Mouse (Mus musculus): ENCODE results near the gene Vars2. TPM values are rescaled to one million over a fixed set of nuclear protein-coding genes. Genes with fewer than 3 reads are reported as not detected.

The Vars2 gene
- polyA plus RNA-seq, 1 experiment from 2014 or later, result 14.9 TPM

- Histone ChIP-seq H3K9ac (no peak overlapping the region), H3K27me3 (replicated peaks) (no peaks in the 10 kb centered on the region), H3K36me3 (peaks cover 93% of the 10 kb centered on the region), H3K9me3 (no peaks in the 10 kb centered on the region), H3K4me2 (replicated peaks) (no peak overlapping the region), H3K27ac (no peak overlapping the region), H3K4me3 (no peak overlapping the region), H3K4me1 (no peaks in the 10 kb centered on the region)
- no peak for ATAC-seq (ENCODE audit: low FRiP score, low read depth)
- 89% methylated on average over 18 of the region's 18 CpGs for WGBS
These were observed 22.7 kb upstream of the Vars2 start for GRCm38 (mm10) chr17:35689936-35690645.

GRCm38 (mm10) chr17:35688347-35689175 lies 21.2 kb upstream of the Vars2 start:
- 89% methylated on average over 25 of the region's 25 CpGs for WGBS

GRCm38 (mm10) chr17:35685061-35685460 lies 17.7 kb upstream of the Vars2 start:
- Histone ChIP-seq H3K9ac (no peak overlapping the region), H3K9me3 (no peaks in the 10 kb centered on the region), H3K27ac (no peak overlapping the region), H3K4me2 (replicated peaks) (no peak overlapping the region), H3K36me3 (peaks cover 97% of the 10 kb centered on the region), H3K4me3 (no peak overlapping the region), H3K27me3 (replicated peaks) (no peaks in the 10 kb centered on the region), H3K4me1 (no peaks in the 10 kb centered on the region)
- 70% methylated on average over 9 of the region's 9 CpGs for WGBS
- ATAC-seq (ENCODE audit: low FRiP score, low read depth), result no peak

More at GRCm38 (mm10) chr17:35688347-35689175, 21.2 kb upstream of the Vars2 start:
- Histone ChIP-seq H3K27ac (no peak overlapping the region), H3K36me3 (peaks cover 100% of the 10 kb centered on the region), H3K9ac (no peak overlapping the region), H3K9me3 (no peaks in the 10 kb centered on the region), H3K4me1 (no peaks in the 10 kb centered on the region), H3K27me3 (replicated peaks) (no peaks in the 10 kb centered on the region), H3K4me2 (replicated peaks) (no peak overlapping the region), H3K4me3 (no peak overlapping the region)
- no peak for ATAC-seq (ENCODE audit: low FRiP score, low read depth)

- Histone ChIP-seq H3K27me3 (replicated peaks) (no peaks in the 10 kb centered on the region), H3K9me3 (no peaks in the 10 kb centered on the region), H3K4me2 (replicated peaks) (no peak overlapping the region), H3K4me3 (no peak overlapping the region), H3K36me3 (peaks cover 75% of the 10 kb centered on the region), H3K27ac (no peak overlapping the region), H3K9ac (no peak overlapping the region), H3K4me1 (no peaks in the 10 kb centered on the region)
- no peak for ATAC-seq (ENCODE audit: low FRiP score, low read depth)
- 91% methylated on average over 13 of the region's 13 CpGs for WGBS
These were observed 14.6 kb upstream of the Vars2 start for GRCm38 (mm10) chr17:35681986-35682385.

GRCm38 (mm10) chr17:35680591-35680990 lies 13.2 kb upstream of the Vars2 start:
- Histone ChIP-seq H3K4me3 (no peak overlapping the region), H3K4me1 (no peaks in the 10 kb centered on the region), H3K27me3 (replicated peaks) (no peaks in the 10 kb centered on the region), H3K4me2 (replicated peaks) (no peak overlapping the region), H3K9ac (no peak overlapping the region), H3K36me3 (peaks cover 61% of the 10 kb centered on the region), H3K27ac (no peak overlapping the region), H3K9me3 (no peaks in the 10 kb centered on the region)
- ATAC-seq (ENCODE audit: low FRiP score, low read depth), result no peak
- 41% methylated on average over 6 of the region's 6 CpGs for WGBS

GRCm38 (mm10) chr17:35673416-35674035 lies 6.1 kb upstream of the Vars2 start, which contains the start of gene Gtf2h4:
TSS of gene Gtf2h4 (minus strand) at chr17:35673739.
- H3K27ac ChIP-seq, result no peak within 1 kb of the TSS
- peak; percentile 94 for ATAC-seq (ENCODE audit: low FRiP score, low read depth)

GRCm38 (mm10) chr17:35672527-35672926 lies 5.1 kb upstream of the Vars2 start:
- ATAC-seq (ENCODE audit: low FRiP score, low read depth), result no peak
- Histone ChIP-seq H3K9ac (no peak overlapping the region), H3K4me3 (0 out of 2 replicates have a peak overlapping the region, but pooled peaks have one; percentile 65), H3K36me3 (peaks cover 10% of the 10 kb centered on the region), H3K27me3 (replicated peaks) (no peaks in the 10 kb centered on the region), H3K27ac (no peak overlapping the region), H3K4me1 (peaks cover 12% of the 10 kb centered on the region), H3K4me2 (replicated peaks) (peak overlapping the region; percentile 83), H3K9me3 (no peaks in the 10 kb centered on the region)
- 88% methylated on average over 6 of the region's 6 CpGs for WGBS

More at GRCm38 (mm10) chr17:35673416-35674035, 6.1 kb upstream of the Vars2 start, which contains the start of gene Gtf2h4:
- H3K4me1 ChIP-seq, result peaks cover 6% of the 10 kb centered on the region; the same call in 1 of the 2 replicates
- H3K4me3 ChIP-seq, result peak within 1 kb of the TSS; percentile 65
- peak within 1 kb of the TSS; percentile 83 for H3K4me2 ChIP-seq (replicated peaks)
- no peaks in the 10 kb centered on the region for H3K27me3 ChIP-seq (replicated peaks)
- peaks cover 10% of the 10 kb centered on the region for H3K36me3 ChIP-seq
- 2% methylated on average over 23 of the region's 23 CpGs for WGBS
- no peaks in the 10 kb centered on the region for H3K9me3 ChIP-seq
- H3K9ac ChIP-seq, result peak within 1 kb of the TSS; percentile 76

GRCm38 (mm10) chr17:35671846-35672245 lies 4.5 kb upstream of the Vars2 start:
- no peak overlapping the region for H3K9ac ChIP-seq
- H3K36me3 ChIP-seq, result peaks cover 10% of the 10 kb centered on the region
- no peak overlapping the region for H3K27ac ChIP-seq
- no peaks in the 10 kb centered on the region for H3K9me3 ChIP-seq
- H3K4me3 ChIP-seq, result no peak overlapping the region
- no peaks in the 10 kb centered on the region for H3K27me3 ChIP-seq (replicated peaks)
- H3K4me2 ChIP-seq (replicated peaks), result no peak overlapping the region
- no peak for ATAC-seq (ENCODE audit: low FRiP score, low read depth)
- peaks cover 13% of the 10 kb centered on the region for H3K4me1 ChIP-seq
- WGBS, result 91% methylated on average over 6 of the region's 6 CpGs

- ATAC-seq (ENCODE audit: low FRiP score, low read depth), result no peak
- H3K4me3 ChIP-seq, result no peak overlapping the region
- H3K4me2 ChIP-seq (replicated peaks), result no peak overlapping the region
- no peaks in the 10 kb centered on the region for H3K9me3 ChIP-seq
- peaks cover 10% of the 10 kb centered on the region for H3K36me3 ChIP-seq
- 91% methylated on average over 9 of the region's 9 CpGs for WGBS
- no peaks in the 10 kb centered on the region for H3K27me3 ChIP-seq (replicated peaks)
- no peak overlapping the region for H3K9ac ChIP-seq
- H3K27ac ChIP-seq, result no peak overlapping the region
- peaks cover 26% of the 10 kb centered on the region for H3K4me1 ChIP-seq
These were observed 2.3 kb upstream of the Vars2 start for GRCm38 (mm10) chr17:35669731-35670130.

- Histone ChIP-seq H3K4me3 (peak overlapping the region; percentile 73), H3K4me1 (peaks cover 20% of the 10 kb centered on the region), H3K9me3 (no peaks in the 10 kb centered on the region), H3K4me2 (replicated peaks) (peak overlapping the region; percentile 89), H3K27ac (0 out of 2 replicates have a peak overlapping the region, but pooled peaks have one; percentile 29), H3K27me3 (replicated peaks) (no peaks in the 10 kb centered on the region), H3K9ac (peak overlapping the region; percentile 73), H3K36me3 (peaks cover 29% of the 10 kb centered on the region)
- peak; percentile 63 for ATAC-seq (ENCODE audit: low FRiP score, low read depth)
- 5% methylated on average over 13 of the region's 13 CpGs for WGBS
These were observed 538 bp downstream of the Vars2 start for GRCm38 (mm10) chr17:35666851-35667256.

GRCm38 (mm10) chr17:35665957-35666515 lies 1.4 kb downstream of the Vars2 start:
- 83% methylated on average over 17 of the region's 17 CpGs for WGBS
- peaks cover 20% of the 10 kb centered on the region for H3K4me1 ChIP-seq
- H3K9ac ChIP-seq, result 0 out of 2 replicates have a peak overlapping the region, but pooled peaks have one; percentile 73
- no peaks in the 10 kb centered on the region for H3K9me3 ChIP-seq
- H3K27me3 ChIP-seq (replicated peaks), result no peaks in the 10 kb centered on the region
- H3K27ac ChIP-seq, result no peak overlapping the region
- peak overlapping the region; percentile 89; the same call in 1 of the 2 replicates for H3K4me2 ChIP-seq (replicated peaks)
- no peak overlapping the region for H3K4me3 ChIP-seq
- peaks cover 37% of the 10 kb centered on the region for H3K36me3 ChIP-seq
- ATAC-seq (ENCODE audit: low FRiP score, low read depth), result no peak
